Mouse (Mus musculus) liver, postnatal 0 days (tissue): ENCODE measurements around the gene Kirrel3.

Experiments
- CTCF ChIP-seq: sonication (generic); IDR thresholded peaks from 2 replicates; pipeline ENCODE4 v1.5.1; 2016; ENCODE audit warnings: antibody characterized with exemption, low read depth
- EP300 ChIP-seq: IDR thresholded peaks from 2 replicates; pipeline ENCODE4 v1.6.1; 2016; ENCODE audit warnings: antibody characterized with exemption, low read depth, mild to moderate bottlenecking

DNA sequence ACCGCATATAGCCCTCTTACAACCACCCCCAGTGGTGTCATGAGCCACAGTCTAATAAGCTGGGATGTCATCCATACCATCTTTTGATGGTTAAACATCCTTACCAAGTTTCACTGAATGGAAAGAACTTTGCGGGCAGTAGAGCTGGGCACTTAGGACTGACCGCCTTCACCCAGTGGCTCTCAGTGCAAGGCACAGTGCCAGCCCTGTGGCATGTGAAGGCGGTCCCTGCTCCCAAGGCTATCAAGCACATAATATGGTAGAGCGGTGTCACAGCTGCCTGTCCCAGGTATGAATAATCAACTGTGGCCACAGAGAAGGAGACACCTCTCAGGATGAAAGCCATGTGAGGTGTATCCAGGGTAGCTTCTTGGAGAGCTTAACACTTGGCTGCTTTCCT lies 433.3 kb downstream of the Kirrel3 start:
- TF ChIP-seq CTCF (no peak), EP300 (no peak)
